Mouse (Mus musculus): ENCODE measurements around the gene Trim7.
"Not testable (repeated sequence)": the region's sequence is repeated elsewhere in the genome, so short reads cannot be mapped to it uniquely, and the experiment has no call there.

The Trim7 gene

GRCm38 (mm10) chr11:48801831-48802772 lies 23.8 kb upstream of the Trim7 start:
- DNase-seq (ENCODE audit: low spot score): no peak

GRCm38 (mm10) chr11:48803988-48804387 lies 22.0 kb upstream of the Trim7 start:
- DNase-seq (ENCODE audit: low spot score): no peak

GRCm38 (mm10) chr11:48804922-48805321 lies 21.0 kb upstream of the Trim7 start:
- DNase-seq (ENCODE audit: low spot score): no peak

GRCm38 (mm10) chr11:48806856-48807562 lies 18.9 kb upstream of the Trim7 start:
- no peak for DNase-seq (ENCODE audit: low spot score)

GRCm38 (mm10) chr11:48807563-48808303 lies 18.2 kb upstream of the Trim7 start:
- no peak for DNase-seq (ENCODE audit: low spot score)

- DNase-seq (ENCODE audit: low spot score): no peak
These were observed 17.7 kb upstream of the Trim7 start for GRCm38 (mm10) chr11:48808304-48808646.

- DNase-seq (ENCODE audit: low spot score): no peak
These were observed 17.1 kb upstream of the Trim7 start for GRCm38 (mm10) chr11:48808737-48809433.

GRCm38 (mm10) chr11:48809434-48809830 lies 16.5 kb upstream of the Trim7 start:
- no peak for DNase-seq (ENCODE audit: low spot score)

GRCm38 (mm10) chr11:48810142-48810541 lies 15.8 kb upstream of the Trim7 start:
- DNase-seq (ENCODE audit: low spot score): no peak

- no peak for DNase-seq (ENCODE audit: low spot score)
These were observed 12.2 kb upstream of the Trim7 start for GRCm38 (mm10) chr11:48813782-48814181.

- no peak for DNase-seq (ENCODE audit: low spot score)
These were observed 10.1 kb upstream of the Trim7 start for GRCm38 (mm10) chr11:48815851-48816250.

GRCm38 (mm10) chr11:48816281-48816781 lies 9.6 kb upstream of the Trim7 start:
- peak; percentile 80 for DNase-seq (ENCODE audit: low spot score)

GRCm38 (mm10) chr11:48816800-48817665 lies 8.9 kb upstream of the Trim7 start, which contains the start of gene Trim41:
Gene Trim41 (minus strand): TSS chr11:48817353.
- peak; percentile 99 for DNase-seq (ENCODE audit: low spot score)

- peak; percentile 46 for DNase-seq (ENCODE audit: low spot score)
These were observed 8.1 kb upstream of the Trim7 start for GRCm38 (mm10) chr11:48817794-48818193.

- DNase-seq (ENCODE audit: low spot score): peak; percentile 99
These were observed 7.6 kb upstream of the Trim7 start for GRCm38 (mm10) chr11:48818346-48818745.

- no peak for DNase-seq (ENCODE audit: low spot score)
These were observed 6.2 kb upstream of the Trim7 start for GRCm38 (mm10) chr11:48819614-48820307.

GRCm38 (mm10) chr11:48820308-48820674 lies 5.6 kb upstream of the Trim7 start:
- no peak for DNase-seq (ENCODE audit: low spot score)

GRCm38 (mm10) chr11:48821299-48821698 lies 4.6 kb upstream of the Trim7 start:
- DNase-seq (ENCODE audit: low spot score): not testable (repeated sequence)

- no peak for DNase-seq (ENCODE audit: low spot score)
These were observed 3.0 kb upstream of the Trim7 start for GRCm38 (mm10) chr11:48822768-48823512.
